Mouse (Mus musculus): ENCODE results near the gene Sgcd.
"Not testable (repeated sequence)": the region's sequence is repeated elsewhere in the genome, so short reads cannot be mapped to it uniquely, and the experiment has no call there.

Sgcd gene

DNA sequence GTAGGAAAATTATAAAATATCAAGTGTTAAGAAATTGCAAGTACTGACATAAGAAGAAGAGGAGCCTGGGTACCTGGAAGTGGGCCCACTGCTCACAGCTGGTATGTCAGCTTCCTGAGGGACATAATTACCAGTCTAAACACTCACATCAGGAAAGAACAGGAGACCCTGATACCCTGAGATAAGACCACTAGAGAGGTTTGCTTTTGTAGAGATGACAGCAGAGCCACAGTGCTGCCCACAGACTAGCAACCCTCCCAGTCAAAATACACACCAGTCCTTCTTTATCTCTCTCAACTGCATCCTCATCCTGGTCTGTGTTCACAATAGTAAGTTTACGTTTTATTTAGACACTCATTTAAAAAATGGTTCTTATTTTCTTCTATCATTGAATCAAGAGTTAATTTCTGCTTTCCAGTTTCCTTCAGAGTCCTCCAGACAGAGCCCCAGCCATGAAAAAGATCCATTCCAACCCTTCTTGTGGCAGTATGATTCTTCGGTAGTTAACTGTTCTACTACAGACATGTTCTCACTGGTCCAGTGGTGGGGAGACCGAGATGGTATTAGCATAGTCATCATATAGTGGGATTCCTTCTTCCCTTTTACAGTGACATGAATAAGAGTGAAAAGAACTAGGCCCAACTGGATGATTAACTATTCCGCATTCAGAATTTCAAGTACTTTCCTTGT, 211.4 kb downstream of the Sgcd start:
- intact Hi-C loops (cut with DNase I) = no loop called here

DNA sequence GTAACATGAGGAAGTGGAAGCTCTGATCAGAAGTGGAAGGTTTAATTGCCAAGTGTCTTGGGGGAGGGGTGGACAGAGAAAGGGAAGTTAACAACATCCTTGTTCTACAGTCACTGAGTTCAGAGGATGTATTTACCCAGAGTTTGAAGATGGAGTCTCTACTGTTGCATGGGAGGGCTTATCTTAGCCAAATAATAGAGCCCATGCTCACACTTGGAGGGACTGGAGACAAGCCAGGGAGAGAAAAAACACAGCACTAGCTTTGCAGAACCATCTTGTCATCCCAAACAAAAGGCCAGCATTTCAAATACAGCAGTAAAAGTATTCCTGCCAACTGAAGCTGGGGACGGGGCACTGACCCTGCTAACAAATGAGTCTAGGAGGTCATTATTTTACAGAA, 212.8 kb downstream of the Sgcd start:
- intact Hi-C loops (cut with DNase I) = no loop called here

DNA sequence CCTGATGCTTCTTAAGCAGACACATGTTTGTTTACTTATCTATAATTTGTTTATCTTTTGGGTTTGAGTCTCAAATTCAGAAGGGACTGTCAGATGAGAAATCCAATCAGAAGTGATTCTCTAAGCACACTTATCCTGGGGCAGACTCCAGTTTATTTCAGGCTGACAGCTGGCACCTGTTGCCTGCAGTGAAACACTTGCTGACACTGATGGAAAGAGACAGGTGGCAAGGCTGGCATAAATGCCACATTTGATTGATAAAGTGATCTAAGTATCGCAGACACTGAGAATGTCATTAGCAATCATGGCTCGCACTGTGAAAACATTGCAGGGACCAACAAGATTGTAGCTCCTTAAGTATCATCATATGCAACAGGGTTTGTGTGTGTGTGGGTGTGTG, 222.9 kb downstream of the Sgcd start:
- intact Hi-C loops (cut with DNase I) = no loop called here

DNA sequence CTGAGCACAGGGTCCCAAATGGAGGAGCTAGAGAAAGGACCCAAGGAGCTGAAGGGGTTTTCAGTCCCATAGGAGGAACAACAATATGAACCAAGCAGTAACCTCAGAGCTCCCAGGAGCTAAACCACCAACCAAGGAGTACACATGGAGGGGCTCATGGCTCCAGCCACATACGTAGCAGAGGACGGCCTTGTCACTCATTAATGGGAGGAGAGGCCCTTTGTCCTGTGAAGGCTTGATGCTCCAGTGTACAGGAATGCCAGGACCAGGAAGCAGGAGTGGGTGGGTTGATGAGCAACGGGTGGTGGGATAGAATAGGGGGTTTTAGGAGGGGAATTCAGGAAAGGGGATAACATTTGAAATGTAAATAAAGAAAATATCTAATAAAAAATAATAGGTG, 225.2 kb downstream of the Sgcd start:
- intact Hi-C loops (cut with DNase I) = not testable (repeated sequence)

DNA sequence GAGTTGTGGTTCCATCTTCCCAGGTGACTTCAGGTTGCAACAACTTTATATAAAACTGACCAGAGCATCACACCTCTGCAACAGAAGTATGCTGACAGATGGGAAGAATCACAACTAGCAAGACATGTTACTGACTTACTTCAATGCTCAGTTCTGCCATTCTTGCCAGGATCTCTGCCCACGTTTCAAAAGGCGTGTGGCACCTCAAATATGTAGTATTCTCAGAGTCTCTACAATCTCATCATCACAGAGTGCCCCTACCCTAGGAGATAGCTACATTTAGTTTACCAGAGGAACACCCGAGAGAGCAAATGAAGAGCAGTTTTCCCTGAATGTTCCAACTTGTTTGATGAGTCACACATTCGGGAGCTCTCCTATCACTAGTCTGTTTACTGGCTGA, 229.8 kb downstream of the Sgcd start:
- intact Hi-C loops (cut with DNase I) = no loop called here

- intact Hi-C loops (cut with DNase I) = no loop called here
These were observed 246.0 kb downstream of the Sgcd start for GRCm38 (mm10) chr11:47742806-47743205.

DNA sequence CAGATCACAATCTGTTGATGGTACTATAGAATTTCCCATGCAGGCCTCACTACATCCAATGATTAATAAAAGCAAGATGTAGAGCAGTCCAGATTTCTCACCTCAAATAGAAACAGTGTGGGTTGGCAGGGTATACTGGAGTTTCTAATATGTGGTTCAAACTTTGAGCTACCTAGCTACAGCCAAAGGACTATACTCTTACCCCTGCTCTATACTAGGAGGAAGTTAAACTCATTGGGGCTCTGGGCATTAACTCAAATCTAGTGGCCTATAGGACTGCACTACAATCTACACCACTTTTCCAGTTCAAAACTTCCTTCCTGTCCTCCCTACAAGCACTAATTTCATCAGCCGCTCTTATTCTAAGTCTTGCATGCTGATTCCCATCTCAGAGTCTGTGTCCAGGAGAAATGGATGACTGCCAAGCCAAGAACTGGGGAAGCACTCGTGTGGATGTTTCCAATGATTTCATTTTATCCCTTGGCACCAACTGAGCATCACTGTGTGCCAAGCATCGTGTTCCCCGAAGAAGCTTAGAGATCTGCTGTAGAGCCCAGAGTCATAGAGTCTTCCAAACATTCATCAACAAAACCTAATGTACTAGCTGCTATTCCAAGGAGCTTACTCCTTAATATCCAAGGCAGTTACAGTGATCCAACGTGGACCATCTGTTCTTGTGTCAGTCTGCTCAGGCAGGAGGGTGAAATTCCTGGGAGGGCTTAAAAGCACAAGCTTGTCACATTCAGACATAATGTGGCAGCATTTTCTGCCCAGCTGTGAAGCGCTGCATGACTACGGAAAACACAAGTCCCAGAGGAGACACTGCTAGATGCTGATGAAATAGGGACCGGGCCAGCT, 283.6 kb downstream of the Sgcd start:
- intact Hi-C loops (cut with DNase I) = no loop called here

GRCm38 (mm10) chr11:47695611-47696010, 293.2 kb downstream of the Sgcd start:
- intact Hi-C loops (cut with DNase I) = no loop called here

- intact Hi-C loops (cut with DNase I) = no loop called here
These were observed 330.6 kb downstream of the Sgcd start for GRCm38 (mm10) chr11:47658135-47658534.

DNA sequence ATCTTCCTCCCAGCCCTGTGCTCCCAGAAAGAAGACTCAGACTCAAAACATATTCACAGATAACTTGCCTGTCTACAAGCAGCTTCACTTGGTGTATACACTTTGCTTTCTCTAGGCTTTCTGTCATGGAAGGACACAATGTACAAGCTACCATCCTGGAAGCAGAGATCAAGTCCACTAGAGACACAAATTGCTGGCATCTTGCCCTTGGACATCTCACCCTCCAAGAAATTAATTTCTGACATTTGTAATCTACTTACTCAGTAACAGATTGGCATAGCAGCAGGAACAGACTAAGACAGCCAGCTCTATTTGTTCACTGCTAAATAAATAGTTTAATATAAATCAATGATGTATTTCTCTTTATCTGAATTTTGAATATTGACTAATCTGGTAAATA, 342.9 kb downstream of the Sgcd start:
- intact Hi-C loops (cut with DNase I) = no loop called here

GRCm38 (mm10) chr11:47641567-47642259, 347.1 kb downstream of the Sgcd start:
- intact Hi-C loops (cut with DNase I) = no loop called here

DNA sequence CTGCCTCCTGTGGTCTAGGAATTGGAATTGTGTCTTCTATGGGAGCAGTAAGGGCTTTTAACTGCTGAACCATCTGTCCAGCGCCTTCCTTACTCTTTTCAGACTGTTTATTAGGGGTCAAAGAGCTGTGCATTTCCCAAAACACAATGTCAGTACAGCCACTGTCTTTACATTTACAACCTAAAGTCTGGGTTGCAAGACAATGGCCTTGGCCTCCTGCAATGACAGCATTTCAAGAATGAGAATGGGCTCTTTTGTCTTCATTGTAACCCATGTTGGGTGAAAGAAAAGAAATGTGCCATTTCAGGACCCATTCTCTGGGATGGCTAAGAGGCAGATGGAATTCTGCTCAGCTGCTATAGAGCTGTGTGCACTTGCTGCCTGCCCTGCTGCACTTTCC, 348.2 kb downstream of the Sgcd start:
- intact Hi-C loops (cut with DNase I) = no loop called here

DNA sequence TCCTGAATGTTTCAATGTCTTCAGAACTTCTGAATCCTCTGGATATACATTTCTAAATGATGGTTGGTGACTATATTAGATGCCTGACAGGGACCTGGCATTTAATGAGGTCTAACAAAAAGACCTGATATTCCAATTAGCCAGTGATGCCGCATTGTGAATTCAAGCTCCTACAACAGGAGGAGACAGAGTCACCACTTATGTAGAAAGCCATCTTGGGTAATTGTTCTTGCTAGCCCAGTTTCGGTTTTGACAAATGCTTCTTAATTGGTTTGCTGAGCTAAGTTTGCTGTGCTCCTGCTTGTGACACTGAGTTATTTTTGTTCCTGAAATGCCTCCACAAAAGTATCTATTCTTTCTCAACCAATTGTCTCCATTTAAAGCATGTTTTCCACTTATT, 358.6 kb downstream of the Sgcd start:
- intact Hi-C loops (cut with DNase I) = no loop called here

DNA sequence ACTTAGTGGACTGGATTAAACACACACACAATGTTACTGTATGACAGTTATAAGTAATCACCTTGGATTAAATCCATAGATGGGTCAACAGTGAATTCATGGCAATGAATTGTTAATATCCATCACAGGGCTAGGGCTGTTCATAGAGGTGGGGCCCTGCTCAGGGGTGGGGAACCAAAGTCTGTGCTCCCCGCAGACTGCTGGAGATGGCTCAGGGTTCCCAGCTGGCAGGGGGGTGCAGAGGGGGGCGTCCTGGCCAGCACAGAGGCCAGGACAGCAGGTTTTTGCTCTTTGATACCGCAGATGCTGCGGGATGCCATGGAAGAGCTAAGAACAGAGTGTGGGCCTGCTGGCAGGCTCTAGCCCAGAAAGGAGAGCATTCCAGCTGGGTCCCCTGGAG, 378.9 kb downstream of the Sgcd start:
- intact Hi-C loops (cut with DNase I) = no loop called here

GRCm38 (mm10) chr11:47574635-47575034, 414.1 kb downstream of the Sgcd start:
- intact Hi-C loops (cut with DNase I) = no loop called here

GRCm38 (mm10) chr11:47568488-47568887, 420.3 kb downstream of the Sgcd start:
- intact Hi-C loops (cut with DNase I) = no loop called here

GRCm38 (mm10) chr11:47566156-47566555, 422.6 kb downstream of the Sgcd start:
- intact Hi-C loops (cut with DNase I) = no loop called here

DNA sequence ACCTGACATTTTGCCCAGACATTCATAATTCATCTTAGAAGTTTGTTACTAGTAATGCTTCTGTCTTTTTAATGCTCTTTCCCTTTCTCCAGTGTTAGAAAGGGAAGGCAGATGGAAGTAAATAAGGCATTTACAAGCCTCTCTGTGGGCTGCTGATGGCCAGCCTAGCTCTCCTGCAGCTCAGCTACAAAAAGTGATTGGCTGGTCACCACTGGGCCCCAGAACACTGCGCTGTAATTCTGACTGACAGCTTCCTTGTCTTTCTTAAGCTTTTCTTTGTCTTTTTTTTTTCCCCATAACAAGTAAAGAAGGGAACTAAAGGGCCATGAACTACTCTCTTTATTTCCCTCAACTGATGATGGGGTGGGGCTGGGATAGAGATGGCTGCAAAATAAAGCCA, 463.9 kb downstream of the Sgcd start:
- intact Hi-C loops (cut with DNase I) = no loop called here

- intact Hi-C loops (cut with DNase I) = no loop called here
These were observed 480.7 kb downstream of the Sgcd start for GRCm38 (mm10) chr11:47508047-47508446.

DNA sequence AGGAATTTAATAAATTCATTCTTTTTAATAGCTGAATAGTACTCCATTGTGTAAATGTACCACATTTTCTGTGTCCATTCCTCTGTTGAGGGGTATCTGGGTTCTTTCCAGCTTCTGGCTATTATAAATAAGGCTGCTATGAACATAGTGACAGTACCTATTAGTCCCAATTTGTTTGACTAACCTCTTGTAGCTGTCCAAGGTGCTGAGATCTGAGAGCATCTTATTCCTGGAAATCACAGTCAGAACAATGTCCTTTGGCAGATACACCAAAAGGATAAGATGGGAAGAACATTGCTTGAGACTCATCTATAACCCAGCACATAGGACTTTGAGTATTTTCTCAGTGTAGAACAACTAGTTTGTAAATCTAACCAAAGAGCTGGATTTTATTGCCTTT, 485.5 kb downstream of the Sgcd start:
- intact Hi-C loops (cut with DNase I) = not testable (repeated sequence)

GRCm38 (mm10) chr11:47473493-47474230, 515.1 kb downstream of the Sgcd start:
- intact Hi-C loops (cut with DNase I) = no loop called here

GRCm38 (mm10) chr11:47460700-47461099, 528.1 kb downstream of the Sgcd start:
- intact Hi-C loops (cut with DNase I) = not testable (repeated sequence)
